Mouse (Mus musculus): Measurements from ENCODE around the gene Btg4. TPM values are rescaled to one million over a fixed set of nuclear protein-coding genes. Genes with fewer than 3 reads are reported as not detected.
A peak's percentile ranks its signal among the peaks of the same experiment; 100 is the strongest.

The Btg4 gene
- total RNA-seq, 4 experiments from 2014 or later: not detected

DNA sequence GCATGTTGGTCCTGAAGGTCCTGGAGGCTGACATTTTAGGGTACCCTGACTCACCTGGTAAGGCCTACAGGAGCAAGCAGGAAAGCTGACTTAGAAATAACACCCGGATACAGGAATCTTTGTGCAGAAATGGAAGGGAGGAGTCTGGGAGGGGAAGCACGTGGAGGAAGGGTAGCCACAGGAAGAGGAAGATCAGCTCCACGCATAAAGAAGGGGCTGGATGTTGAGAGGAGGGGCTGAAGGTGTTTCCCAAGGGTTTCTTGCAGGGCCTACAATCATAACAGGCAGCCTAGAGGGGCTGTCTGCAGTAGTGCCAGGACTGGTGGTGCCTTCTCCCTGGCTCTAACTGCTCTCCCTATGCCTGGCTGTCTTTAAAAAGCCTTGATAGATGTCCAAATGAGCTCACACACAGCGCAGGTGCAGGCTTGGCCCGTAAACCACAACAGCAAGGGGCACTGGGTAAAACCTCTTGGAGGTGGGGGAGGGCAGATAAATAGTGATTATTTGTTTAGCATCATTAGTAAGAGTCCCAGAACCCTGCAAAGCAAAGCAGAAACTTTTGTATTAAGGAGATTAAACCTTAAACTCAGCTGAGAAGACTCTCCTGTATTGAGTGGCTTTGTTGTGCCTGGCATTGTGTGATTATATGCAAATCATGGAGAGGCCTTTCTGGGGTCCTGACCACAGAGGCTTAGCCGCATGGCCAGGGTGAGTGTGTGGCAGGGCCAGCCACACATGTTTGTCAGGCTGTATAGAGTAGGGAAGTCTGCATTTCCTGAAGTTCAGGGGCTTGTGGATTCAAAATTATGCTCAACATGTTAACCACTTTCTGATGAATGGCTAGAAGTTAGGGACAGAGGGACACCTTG lies 104.8 kb downstream of the Btg4 start, which contains the start of gene Gm32742:
Gene Gm32742 (minus strand): TSS at position 206 of the 869 bp plus-strand sequence.
- no peak for DNase-seq (ENCODE audit: low spot score)

- DNase-seq (ENCODE audit: low spot score): no peak
Measured at GRCm38 (mm10) chr9:51167954-51168353, 107.3 kb downstream of the Btg4 start.

GRCm38 (mm10) chr9:51168698-51169097 lies 108.0 kb downstream of the Btg4 start:
- no peak for DNase-seq (ENCODE audit: low spot score)

- no peak for DNase-seq (ENCODE audit: low spot score)
Measured at GRCm38 (mm10) chr9:51169133-51169532, 108.4 kb downstream of the Btg4 start.

Small RNA genes within 50 kb of the gene (microRNA-seq; reads per million reads assigned to microRNA genes)
- 2.2 reads per million for gene Mir34b
- gene Mir34c: 95.7 reads per million, percentile 59 among the genes with 10 or more reads in this experiment

Other genes starting within 250 kb of the Btg4 start
- gene Ppp2r1b, start 215.6 kb upstream of the Btg4 start, total RNA-seq (2022): 10 to 100 TPM in 2 of 4 experiments, 1 to 10 TPM in 2; 6.5 to 11.8 (median 9.8) TPM
- gene Sik2, start 51.8 kb upstream of the Btg4 start, total RNA-seq (2022): 10 to 100 TPM; 22.2 to 28.0 (median 23.6) TPM
- gene Layn, start 16.2 kb downstream of the Btg4 start, total RNA-seq (2022): 1 to 10 TPM; 5.0 to 5.5 (median 5.2) TPM
- gene 4833427G06Rik, start 41.2 kb downstream of the Btg4 start, total RNA-seq (2022): not detected
- not detected for gene Gm32742, start 104.6 kb downstream of the Btg4 start, total RNA-seq (2022)
- under 1 TPM; 0.25 to 0.63 (median 0.39) TPM for gene Pou2af1, start 152.8 kb downstream of the Btg4 start, total RNA-seq (2022)
- gene Colca2, start 217.7 kb downstream of the Btg4 start, total RNA-seq (2022): 1 to 10 TPM in 3 of 4 experiments, under 1 TPM in 1; 0.92 to 1.9 (median 1.4) TPM

Measured in heart, adult 8-10 months (tissue).